Mouse (Mus musculus) midbrain, embryonic 13.5 days (tissue): ENCODE data around the gene Cnot8. TPM values are rescaled to one million over a fixed set of nuclear protein-coding genes. Genes with fewer than 3 reads are reported as not detected.
A peak's percentile ranks its signal among the peaks of the same experiment; 100 is the strongest.

ENCODE experiments used
- ATAC-seq: fragments of 200-750 bp; cut with Nextera tagmentation; 2 replicates; pipeline ENCODE4 v1.8.0; 2017; ENCODE audit warnings: mild to moderate bottlenecking, moderate TSS enrichment, moderate library complexity
- H3K27ac ChIP-seq: fragments of 300-500 bp; sonication (generic); 2 replicates; pipeline ENCODE4 v1.5.1; 2015; ENCODE audit warnings: inconsistent platforms, mild to moderate bottlenecking, moderate library complexity
- H3K27me3 ChIP-seq: fragments of 300-500 bp; sonication (generic); 2 replicates; pipeline ENCODE4 v1.6.1; 2015; ENCODE audit warnings: mild to moderate bottlenecking, inconsistent platforms
- H3K36me3 ChIP-seq: fragments of 300-500 bp; sonication (generic); 2 replicates; pipeline ENCODE4 v1.6.1; 2015; ENCODE audit warnings: mild to moderate bottlenecking, inconsistent platforms
- H3K4me1 ChIP-seq: fragments of 300-500 bp; sonication (generic); replicated peaks from 2 replicates; pipeline ENCODE4 v1.6.1; 2015; ENCODE audit warnings: inconsistent platforms
- H3K4me2 ChIP-seq: fragments of 300-500 bp; sonication (generic); replicated peaks from 2 replicates; pipeline ENCODE4 v1.6.1; 2015; ENCODE audit warnings: moderate library complexity, mild to moderate bottlenecking, inconsistent platforms
- H3K4me3 ChIP-seq: fragments of 300-500 bp; sonication (generic); replicated peaks from 2 replicates; pipeline ENCODE4 v1.5.1; 2015; ENCODE audit warnings: mild to moderate bottlenecking, inconsistent platforms
- H3K9ac ChIP-seq: fragments of 300-500 bp; sonication (generic); replicated peaks from 2 replicates; pipeline ENCODE4 v1.6.1; 2015; ENCODE audit warnings: mild to moderate bottlenecking, inconsistent platforms
- H3K9me3 ChIP-seq: fragments of 300-500 bp; sonication (generic); 2 replicates; pipeline ENCODE4 v1.6.1; 2016; ENCODE audit warnings: mild to moderate bottlenecking, inconsistent platforms
- WGBS: fragments of 180-500 bp; shearing (Covaris S2); methylation state at CpG from one replicate; pipeline ENCODE4 v1.1.7; 2015; 5-methylcytosine and 5-hydroxymethylcytosine counted together
- polyA plus RNA-seq: library from polyadenylated mRNA; unstranded; fragments of >200 nt; fragmentation: Nextera tagmentation; extraction: Ambion mirVana; gene quantifications from 2 replicates; pipeline ENCODE4 v1.2.1, GENCODE M21; 2015

Cnot8 gene
- polyA plus RNA-seq, 1 experiment from 2014 or later = 120 TPM

DNA sequence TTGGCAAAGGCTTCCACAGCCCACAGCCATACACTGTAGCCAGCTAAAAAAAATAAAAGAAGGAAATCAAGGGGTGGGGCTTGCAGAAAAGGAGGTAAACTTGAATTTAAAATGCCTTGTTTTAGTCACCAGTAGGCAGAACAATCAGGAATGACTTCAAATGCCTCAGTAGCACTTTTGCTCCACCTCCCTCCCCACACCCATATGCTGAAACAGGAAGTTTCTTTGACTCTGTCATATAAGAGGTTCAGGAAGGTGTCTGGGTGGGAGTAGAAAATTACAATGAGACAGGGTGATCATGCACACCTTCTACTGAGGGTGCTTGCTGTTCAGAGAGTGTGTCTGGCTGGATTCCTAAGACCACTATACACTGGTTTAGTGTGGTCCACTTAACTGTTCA lies 30.9 kb downstream of the Cnot8 start:
- Histone ChIP-seq H3K27me3 (no peaks in the 10 kb centered on the region), H3K27ac (no peak overlapping the region), H3K9me3 (no peaks in the 10 kb centered on the region), H3K4me2 (no peak overlapping the region), H3K36me3 (peaks cover 92% of the 10 kb centered on the region), H3K4me3 (no peak overlapping the region), H3K9ac (no peak overlapping the region), H3K4me1 (no peaks in the 10 kb centered on the region)
- no peak for ATAC-seq

- H3K4me3 ChIP-seq = no peak overlapping the region
- H3K27me3 ChIP-seq = no peaks in the 10 kb centered on the region
- no peak overlapping the region for H3K27ac ChIP-seq
- no peak overlapping the region for H3K4me2 ChIP-seq
- ATAC-seq = no peak
- peaks cover 92% of the 10 kb centered on the region for H3K36me3 ChIP-seq
- no peaks in the 10 kb centered on the region for H3K4me1 ChIP-seq
- H3K9ac ChIP-seq = no peak overlapping the region
- no peaks in the 10 kb centered on the region for H3K9me3 ChIP-seq
Observed at GRCm38 (mm10) chr11:58135296-58135695, 31.3 kb downstream of the Cnot8 start.

DNA sequence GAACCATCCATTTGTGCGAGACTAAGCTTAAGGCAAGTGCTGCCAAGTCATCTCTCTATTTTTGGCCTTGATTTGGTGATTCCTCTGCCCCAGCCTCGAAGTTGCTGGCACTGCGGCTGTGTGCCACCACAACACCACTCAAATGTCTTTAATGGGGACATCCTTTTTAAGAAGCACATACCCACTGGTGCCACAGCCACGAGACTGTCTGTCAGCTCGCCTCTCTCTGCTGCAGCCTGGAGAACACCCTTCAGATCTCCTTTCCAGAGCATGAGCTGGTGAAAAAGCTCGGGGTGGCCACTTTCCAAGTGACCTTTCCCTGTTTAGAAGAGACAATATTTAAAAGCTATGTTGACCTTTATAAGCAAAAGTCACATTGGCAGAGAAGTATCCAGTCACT lies 32.7 kb downstream of the Cnot8 start:
- Histone ChIP-seq H3K9me3 (no peaks in the 10 kb centered on the region), H3K27ac (no peak overlapping the region), H3K36me3 (peaks cover 92% of the 10 kb centered on the region), H3K9ac (no peak overlapping the region), H3K4me1 (no peaks in the 10 kb centered on the region), H3K4me2 (no peak overlapping the region), H3K27me3 (no peaks in the 10 kb centered on the region), H3K4me3 (no peak overlapping the region)
- WGBS = 95% methylated on average over 6 of the region's 6 CpGs
- no peak for ATAC-seq

GRCm38 (mm10) chr11:58138821-58139220 lies 34.9 kb downstream of the Cnot8 start:
- Histone ChIP-seq H3K36me3 (peaks cover 87% of the 10 kb centered on the region), H3K9ac (no peak overlapping the region), H3K4me1 (no peaks in the 10 kb centered on the region), H3K4me3 (no peak overlapping the region), H3K9me3 (no peaks in the 10 kb centered on the region), H3K27me3 (no peaks in the 10 kb centered on the region), H3K27ac (no peak overlapping the region), H3K4me2 (no peak overlapping the region)
- ATAC-seq = no peak
- 76% methylated on average over 11 of the region's 11 CpGs for WGBS

DNA sequence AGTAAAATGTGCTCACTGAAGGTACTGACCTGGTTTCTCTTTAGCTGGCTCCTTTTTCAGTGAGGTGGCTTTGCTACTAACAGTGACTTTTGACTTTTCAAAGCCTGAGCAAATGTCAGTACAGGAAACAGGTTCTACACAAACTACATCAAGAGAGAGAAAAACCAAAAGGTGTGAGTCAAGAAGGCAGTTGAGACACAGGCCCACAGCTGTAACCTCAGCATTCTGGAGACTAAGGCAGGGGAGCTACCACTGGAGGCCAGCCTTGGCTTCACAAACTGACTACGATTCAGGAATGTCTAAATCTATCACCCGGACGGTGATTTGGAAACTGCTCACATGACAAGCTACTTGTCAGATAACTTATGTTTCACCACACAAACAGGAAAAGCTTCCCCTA lies 35.5 kb downstream of the Cnot8 start:
- Histone ChIP-seq H3K4me2 (no peak overlapping the region), H3K9ac (no peak overlapping the region), H3K27me3 (no peaks in the 10 kb centered on the region), H3K27ac (no peak overlapping the region), H3K4me3 (no peak overlapping the region), H3K9me3 (no peaks in the 10 kb centered on the region), H3K36me3 (peaks cover 87% of the 10 kb centered on the region), H3K4me1 (no peaks in the 10 kb centered on the region)
- no peak for ATAC-seq
- 88% methylated on average over 3 of the region's 3 CpGs for WGBS

GRCm38 (mm10) chr11:58143704-58144426 lies 39.9 kb downstream of the Cnot8 start:
- Histone ChIP-seq H3K4me2 (no peak overlapping the region), H3K4me1 (no peaks in the 10 kb centered on the region), H3K27ac (no peak overlapping the region), H3K9me3 (no peaks in the 10 kb centered on the region), H3K27me3 (no peaks in the 10 kb centered on the region), H3K4me3 (no peak overlapping the region), H3K9ac (no peak overlapping the region), H3K36me3 (peaks cover 91% of the 10 kb centered on the region)
- ATAC-seq = no peak
- WGBS = 92% methylated on average over 9 of the region's 9 CpGs

- H3K9ac ChIP-seq = no peak overlapping the region
- 92% methylated on average over 5 of the region's 5 CpGs for WGBS
- H3K36me3 ChIP-seq = peaks cover 86% of the 10 kb centered on the region
Observed at GRCm38 (mm10) chr11:58146241-58146640, 42.3 kb downstream of the Cnot8 start.

DNA sequence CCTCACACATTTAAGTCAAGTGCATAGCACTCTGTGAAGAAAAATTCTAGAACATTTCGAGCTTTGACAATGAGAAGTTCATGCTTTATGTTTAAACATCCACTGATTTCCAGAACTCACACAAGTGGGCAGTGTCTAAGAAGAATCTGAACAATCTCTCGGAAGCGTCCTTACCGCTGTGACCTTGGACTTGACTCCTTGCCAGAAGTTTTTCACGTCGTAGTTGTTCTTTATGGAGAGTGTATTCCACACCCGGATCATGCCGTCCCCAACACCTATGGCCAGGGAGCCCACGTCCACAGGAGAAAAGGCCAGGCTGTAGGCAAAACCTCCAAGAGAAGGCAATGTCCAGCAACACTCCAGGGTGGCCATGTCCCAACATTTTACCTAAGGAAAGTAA lies 51.5 kb downstream of the Cnot8 start:
- no peaks in the 10 kb centered on the region for H3K9me3 ChIP-seq
- H3K36me3 ChIP-seq = peaks cover 81% of the 10 kb centered on the region
- ATAC-seq = no peak

More at GRCm38 (mm10) chr11:58146241-58146640, 42.3 kb downstream of the Cnot8 start:
- Histone ChIP-seq H3K4me3 (no peak overlapping the region), H3K4me1 (no peaks in the 10 kb centered on the region), H3K27ac (no peak overlapping the region), H3K9me3 (no peaks in the 10 kb centered on the region), H3K4me2 (no peak overlapping the region), H3K27me3 (no peaks in the 10 kb centered on the region)
- no peak for ATAC-seq

GRCm38 (mm10) chr11:58156871-58157270 lies 52.9 kb downstream of the Cnot8 start:
- no peaks in the 10 kb centered on the region for H3K9me3 ChIP-seq
- no peak overlapping the region for H3K4me3 ChIP-seq
- WGBS = 90% methylated on average over 3 of the region's 3 CpGs
- peaks cover 80% of the 10 kb centered on the region for H3K36me3 ChIP-seq
- no peak for ATAC-seq
- no peaks in the 10 kb centered on the region for H3K27me3 ChIP-seq
- H3K27ac ChIP-seq = no peak overlapping the region
- H3K4me2 ChIP-seq = no peak overlapping the region
- no peaks in the 10 kb centered on the region for H3K4me1 ChIP-seq
- H3K9ac ChIP-seq = no peak overlapping the region

More for the DNA sequence above, 51.5 kb downstream of the Cnot8 start:
- H3K4me1 ChIP-seq = no peaks in the 10 kb centered on the region
- WGBS = 94% methylated on average over 9 of the region's 9 CpGs
- no peak overlapping the region for H3K27ac ChIP-seq
- H3K9ac ChIP-seq = no peak overlapping the region
- H3K4me3 ChIP-seq = no peak overlapping the region
- no peaks in the 10 kb centered on the region for H3K27me3 ChIP-seq
- no peak overlapping the region for H3K4me2 ChIP-seq

- Histone ChIP-seq H3K4me3 (no peak overlapping the region), H3K27ac (no peak overlapping the region), H3K4me2 (no peak overlapping the region)
Observed at GRCm38 (mm10) chr11:58165072-58165471, 61.1 kb downstream of the Cnot8 start.

GRCm38 (mm10) chr11:58167822-58168166 lies 63.8 kb downstream of the Cnot8 start:
- Histone ChIP-seq H3K4me2 (peak overlapping the region; percentile 72), H3K36me3 (peaks cover 36% of the 10 kb centered on the region), H3K4me1 (peaks cover 21% of the 10 kb centered on the region), H3K27ac (peak overlapping the region; percentile 71), H3K4me3 (peak overlapping the region; percentile 78), H3K27me3 (no peaks in the 10 kb centered on the region), H3K9me3 (no peaks in the 10 kb centered on the region), H3K9ac (peak overlapping the region; percentile 82)
- 0% methylated on average over 8 of the region's 8 CpGs for WGBS
- ATAC-seq = peak; percentile 3; the same call in 1 of the 2 replicates

More at GRCm38 (mm10) chr11:58165072-58165471, 61.1 kb downstream of the Cnot8 start:
- peaks cover 56% of the 10 kb centered on the region for H3K36me3 ChIP-seq
- no peaks in the 10 kb centered on the region for H3K27me3 ChIP-seq
- no peak overlapping the region for H3K9ac ChIP-seq
- ATAC-seq = no peak
- WGBS = 94% methylated on average over 2 of the region's 2 CpGs
- H3K9me3 ChIP-seq = no peaks in the 10 kb centered on the region
- H3K4me1 ChIP-seq = peaks cover 8% of the 10 kb centered on the region
